ENCODE assay signal across 10 mouse cellular contexts in the genomic region with DNA sequence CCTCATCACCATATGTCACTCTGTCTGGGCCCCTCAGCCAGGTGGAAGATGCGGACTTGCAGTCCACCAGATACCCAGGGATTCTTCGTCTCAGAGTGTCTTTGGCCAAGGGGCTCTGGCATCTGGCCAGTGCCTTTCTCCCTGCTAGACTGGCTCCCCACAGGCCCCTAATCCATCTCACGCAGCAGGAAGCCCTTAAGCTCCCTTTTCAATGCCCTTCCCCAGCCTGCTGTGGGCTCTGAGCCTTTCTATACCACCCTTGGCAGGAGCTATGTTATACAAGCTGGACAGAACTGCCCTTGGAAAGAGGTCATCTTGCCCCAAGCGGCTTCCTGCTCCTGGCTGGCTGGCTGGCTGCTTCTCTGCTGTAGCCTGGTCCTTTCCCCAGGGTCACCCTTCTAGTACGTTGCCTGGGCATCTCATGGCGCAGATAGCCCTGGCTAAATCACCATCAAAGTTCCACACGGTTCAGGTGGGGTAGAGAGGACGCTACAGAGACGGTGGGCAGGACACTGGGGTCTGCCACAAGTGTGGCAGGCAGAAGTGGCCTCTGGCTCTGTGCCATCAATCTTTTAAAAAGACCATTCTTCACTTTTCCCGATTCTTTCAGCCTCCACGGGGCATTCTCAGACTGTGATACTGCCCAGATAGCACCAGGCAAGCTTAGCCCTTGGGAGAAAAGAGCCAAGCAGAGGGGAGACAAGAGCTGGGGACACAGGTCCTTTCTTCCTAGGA. TPM values are rescaled to one million over a fixed set of nuclear protein-coding genes. Genes with fewer than 3 reads are reported as not detected.
DNase-seq lines count a peak whose midpoint lies in the region; ATAC-seq lines count a peak whose summit lies in the region.
"Had no signal": no experiment of that assay in that cellular context is flagged by ENCODE, and none has a peak within 500 bp of the region (broad histone marks: within the 10 kb centered on the region; RNA-seq: fewer than 3 reads in every experiment).

No protein-coding gene starts in this region.

- H3K9me3 ChIP-seq in kidney, embryonic 15.5 days (replicated peaks): no peaks in the 10 kb centered on the region
- no peaks in the 10 kb centered on the region for H3K9me3 ChIP-seq in midbrain, embryonic 15.5 days

- H3K9ac ChIP-seq in kidney, embryonic 15.5 days: no peak overlapping the region
- no peak overlapping the region for H3K9ac ChIP-seq in midbrain, embryonic 15.5 days

- DNase-seq in kidney, postnatal 36 days: no peak
- peak; percentile 18 to 19 for DNase-seq in cerebellum, postnatal 36 days
- DNase-seq in heart, postnatal 10 days: peak; percentile 44 to 47
- no peak for DNase-seq in urinary bladder, postnatal 10 days (ENCODE audit: low spot score)
- DNase-seq in gastrocnemius, postnatal 36 days: no peak
- no peak for DNase-seq in right cerebral cortex, postnatal 4 days

- intact Hi-C loops in heart, postnatal 10 days (cut with DNase I): no loop called here
- intact Hi-C loops in gastrocnemius, postnatal 36 days (cut with DNase I): loop anchor here (2.0 kb wide), 1 partner anchor 103 kb away; no protein-coding TSS in a partner anchor

- no peak overlapping the region for H3K4me3 ChIP-seq in kidney, embryonic 15.5 days (replicated peaks)
- no peak overlapping the region for H3K4me3 ChIP-seq in midbrain, embryonic 15.5 days
- H3K4me3 ChIP-seq: erythroblast, embryonic 14.5 days had no signal

- WGBS in kidney, embryonic 15.5 days: 35% methylated on average over 11 of the region's 11 CpGs
- 5% methylated on average over 11 of the region's 11 CpGs for WGBS in midbrain, embryonic 15.5 days

- ATAC-seq in kidney, embryonic 15.5 days (replicated peaks; ENCODE audit: low FRiP score): no peak
- 0 out of 2 replicates have a peak, but pooled peaks have one; percentile 17 for ATAC-seq in midbrain, embryonic 15.5 days (replicated peaks)

- H3K27me3 ChIP-seq in kidney, embryonic 15.5 days: no peaks in the 10 kb centered on the region; the same call in 1 of the 2 replicates
- no peaks in the 10 kb centered on the region; the same call in 1 of the 2 replicates for H3K27me3 ChIP-seq in midbrain, embryonic 15.5 days (replicated peaks)

- H3K4me1 ChIP-seq in kidney, embryonic 15.5 days: peaks cover 41% of the 10 kb centered on the region
- H3K4me1 ChIP-seq in midbrain, embryonic 15.5 days: peaks cover 27% of the 10 kb centered on the region

- peak overlapping the region; percentile 86 for H3K27ac ChIP-seq in kidney, embryonic 15.5 days
- peak overlapping the region; percentile 34 for H3K27ac ChIP-seq in midbrain, embryonic 15.5 days

- no peak overlapping the region for H3K4me2 ChIP-seq in kidney, embryonic 15.5 days
- no peak overlapping the region for H3K4me2 ChIP-seq in midbrain, embryonic 15.5 days

- H3K36me3 ChIP-seq in kidney, embryonic 15.5 days: no peaks in the 10 kb centered on the region
- H3K36me3 ChIP-seq in midbrain, embryonic 15.5 days (replicated peaks): no peaks in the 10 kb centered on the region

RNA-seq across cellular contexts. Expression of gene Gm11627, which starts 2.2 kb away (rescaled TPM):
- polyA plus RNA-seq in kidney, embryonic 15.5 days (2015; fragmentation: Nextera tagmentation; extraction: Ambion mirVana): 8.5 and 8.7 TPM in 2 replicates
- total RNA-seq in heart, postnatal 10 days (2021): 1 to 10 TPM; 1.7 to 2.8 TPM
- 1.9 and 3.4 TPM in 2 replicates for polyA plus RNA-seq in midbrain, embryonic 15.5 days (2015; fragmentation: Nextera tagmentation; extraction: Ambion mirVana)
- not detected for total RNA-seq in gastrocnemius, postnatal 36 days (2021)
- polyA plus RNA-seq: erythroblast, embryonic 14.5 days had no signal

RNA-seq across cellular contexts. Expression of gene Fzd2, which starts 22.7 kb away (rescaled TPM):
- polyA plus RNA-seq in kidney, embryonic 15.5 days (2015; fragmentation: Nextera tagmentation; extraction: Ambion mirVana): 28.5 and 34.0 TPM in 2 replicates
- total RNA-seq in heart, postnatal 10 days (2021): 10 to 100 TPM; 11.1 to 15.7 TPM
- polyA plus RNA-seq in midbrain, embryonic 15.5 days (2015; fragmentation: Nextera tagmentation; extraction: Ambion mirVana): 7.4 and 9.5 TPM in 2 replicates
- total RNA-seq in gastrocnemius, postnatal 36 days (2021): 1 to 10 TPM; 1.3 to 2.4 TPM
- total RNA-seq: MEL had no signal
- polyA plus RNA-seq: erythroblast, embryonic 14.5 days had no signal

RNA-seq across cellular contexts. Expression of gene Gpatch8, which starts 25.3 kb away (rescaled TPM):
- 57.4 and 62.1 TPM in 2 replicates for polyA plus RNA-seq in kidney, embryonic 15.5 days (2015; fragmentation: Nextera tagmentation; extraction: Ambion mirVana)
- total RNA-seq in heart, postnatal 10 days (2021): 10 to 100 TPM; 25.2 to 28.2 TPM
- 72.7 and 76.4 TPM in 2 replicates for polyA plus RNA-seq in midbrain, embryonic 15.5 days (2015; fragmentation: Nextera tagmentation; extraction: Ambion mirVana)
- 10 to 100 TPM; 20.2 to 24.4 TPM for total RNA-seq in gastrocnemius, postnatal 36 days (2021)

Comparison
In these comparisons a context has a peak if more than half of its experiments do, and no peak if none do; other contexts are left out.
1. DNase-seq: peak in cerebellum, postnatal 36 days (2 of 2) and heart, postnatal 10 days (2 of 2); none in kidney, postnatal 36 days (0 of 2), urinary bladder, postnatal 10 days (single experiment), gastrocnemius, postnatal 36 days (0 of 2) and right cerebral cortex, postnatal 4 days (single experiment).